Mouse (Mus musculus) embryonic facial prominence, embryonic 11.5 days (tissue): ENCODE results near the gene Tex13c3. TPM values are rescaled to one million over a fixed set of nuclear protein-coding genes. Genes with fewer than 3 reads are reported as not detected.
"Not testable (repeated sequence)": the region's sequence is repeated elsewhere in the genome, so short reads cannot be mapped to it uniquely, and the experiment has no call there.

Experiments used
- ATAC-seq: fragments of 200-750 bp; cut with Nextera tagmentation; replicated peaks from 2 replicates; pipeline ENCODE4 v1.8.0; 2017; ENCODE audit warnings: low read depth; ENCODE audit not compliant: insufficient number of reproducible peaks, low FRiP score, low TSS enrichment
- DNase-seq: peaks from one replicate; pipeline ENCODE4 v3.0.0-alpha.2; 2015; ENCODE audit warnings: low spot score
- H3K27ac ChIP-seq: fragments of 300-500 bp; sonication (generic); replicated peaks from 2 replicates; pipeline ENCODE4 v1.5.1; 2014; ENCODE audit warnings: mild to moderate bottlenecking, low read depth, low read length, control low read depth
- H3K27me3 ChIP-seq: fragments of 300-500 bp; sonication (generic); 2 replicates; pipeline ENCODE4 v1.6.1; 2014; ENCODE audit warnings: mild to moderate bottlenecking, low read length, moderate library complexity, mixed read lengths; ENCODE audit not compliant: control insufficient read depth, insufficient read depth
- H3K36me3 ChIP-seq: fragments of 300-500 bp; sonication (generic); replicated peaks from 2 replicates; pipeline ENCODE4 v1.6.1; 2014; ENCODE audit warnings: low read depth, mild to moderate bottlenecking, low read length, moderate library complexity, mixed read lengths; ENCODE audit not compliant: control insufficient read depth, insufficient read depth
- H3K4me1 ChIP-seq: fragments of 300-500 bp; sonication (generic); 2 replicates; pipeline ENCODE4 v1.6.1; 2014; ENCODE audit warnings: low read length, mixed read lengths; ENCODE audit not compliant: control insufficient read depth, insufficient read depth
- H3K4me2 ChIP-seq: fragments of 300-500 bp; sonication (generic); 2 replicates; pipeline ENCODE4 v1.6.1; 2014; ENCODE audit warnings: low read depth, mild to moderate bottlenecking, control low read depth, low read length, moderate library complexity
- H3K4me3 ChIP-seq: fragments of 300-500 bp; sonication (generic); 2 replicates; pipeline ENCODE4 v1.5.1; 2014; ENCODE audit warnings: low read depth, low read length, control low read depth
- H3K9ac ChIP-seq: fragments of 300-500 bp; sonication (generic); replicated peaks from 2 replicates; pipeline ENCODE4 v1.6.1; 2014; ENCODE audit warnings: mild to moderate bottlenecking, control low read depth, low read length
- H3K9me3 ChIP-seq: fragments of 300-500 bp; sonication (generic); replicated peaks from 2 replicates; pipeline ENCODE4 v1.6.1; 2016; ENCODE audit warnings: mild to moderate bottlenecking, low read length, inconsistent platforms, mixed read lengths; ENCODE audit not compliant: control insufficient read depth
- WGBS: fragments of 180-500 bp; shearing (Covaris S2); extraction: QIAGEN DNeasy Blood & Tissue Kit; methylation state at CpG from one replicate; pipeline ENCODE4 v1.1.7; 2014; 5-methylcytosine and 5-hydroxymethylcytosine counted together
- polyA plus RNA-seq: library from polyadenylated mRNA; unstranded; fragments of >200 nt; fragmentation: Nextera tagmentation; extraction: Ambion mirVana; gene quantifications from 2 replicates; pipeline ENCODE4 v1.2.1, GENCODE M21; 2014

Tex13c3 gene
- polyA plus RNA-seq: not detected in 2 replicates

GRCm38 (mm10) chrX:19481219-19481618 is at the start of gene Tex13c3:
Tex13c3 (minus strand) TSS chrX:19481319.
- not testable (repeated sequence) for H3K4me2 ChIP-seq, H3K4me3 ChIP-seq, ATAC-seq, H3K27ac ChIP-seq, DNase-seq, H3K27me3 ChIP-seq, H3K9ac ChIP-seq, H3K4me1 ChIP-seq, H3K36me3 ChIP-seq, H3K9me3 ChIP-seq
- 86% methylated on average over 5 of the region's 5 CpGs for WGBS

- Histone ChIP-seq H3K4me2 (no peak overlapping the region), H3K27me3 (no peaks in the 10 kb centered on the region), H3K36me3 (no peaks in the 10 kb centered on the region), H3K27ac (no peak overlapping the region), H3K4me3 (no peak overlapping the region), H3K9me3 (no peaks in the 10 kb centered on the region), H3K4me1 (no peaks in the 10 kb centered on the region), H3K9ac (no peak overlapping the region)
- 84% methylated on average over 4 of the region's 4 CpGs for WGBS
- ATAC-seq (no peak), DNase-seq (no peak)
These were observed 8.6 kb upstream of the Tex13c3 start for GRCm38 (mm10) chrX:19489731-19490130.
